Mouse (Mus musculus): ENCODE results near the gene Dohh. TPM values are rescaled to one million over a fixed set of nuclear protein-coding genes. Genes with fewer than 3 reads are reported as not detected.

Dohh gene
- total RNA-seq, 2 experiments from 2014 or later, result 79.1 to 87.1 TPM

- DNase-seq (ENCODE audit: extremely low spot score in 1 of 2, low spot score in 1 of 2), result no peak
Measured at GRCm38 (mm10) chr10:81415146-81415545, 30.9 kb downstream of the Dohh start.

- no peak for DNase-seq (ENCODE audit: extremely low spot score in 1 of 2, low spot score in 1 of 2)
Measured at GRCm38 (mm10) chr10:81415549-81416310, 31.5 kb downstream of the Dohh start.

- DNase-seq (ENCODE audit: extremely low spot score in 1 of 2, low spot score in 1 of 2), result peak; percentile 76 to 79
Measured at GRCm38 (mm10) chr10:81416581-81417226, 32.5 kb downstream of the Dohh start.

GRCm38 (mm10) chr10:81417227-81418215 is 33.3 kb downstream of the Dohh start:
- DNase-seq (ENCODE audit: extremely low spot score in 1 of 2, low spot score in 1 of 2), result no peak

GRCm38 (mm10) chr10:81418216-81419070 is 34.2 kb downstream of the Dohh start:
- no peak for DNase-seq (ENCODE audit: extremely low spot score in 1 of 2, low spot score in 1 of 2)

DNA sequence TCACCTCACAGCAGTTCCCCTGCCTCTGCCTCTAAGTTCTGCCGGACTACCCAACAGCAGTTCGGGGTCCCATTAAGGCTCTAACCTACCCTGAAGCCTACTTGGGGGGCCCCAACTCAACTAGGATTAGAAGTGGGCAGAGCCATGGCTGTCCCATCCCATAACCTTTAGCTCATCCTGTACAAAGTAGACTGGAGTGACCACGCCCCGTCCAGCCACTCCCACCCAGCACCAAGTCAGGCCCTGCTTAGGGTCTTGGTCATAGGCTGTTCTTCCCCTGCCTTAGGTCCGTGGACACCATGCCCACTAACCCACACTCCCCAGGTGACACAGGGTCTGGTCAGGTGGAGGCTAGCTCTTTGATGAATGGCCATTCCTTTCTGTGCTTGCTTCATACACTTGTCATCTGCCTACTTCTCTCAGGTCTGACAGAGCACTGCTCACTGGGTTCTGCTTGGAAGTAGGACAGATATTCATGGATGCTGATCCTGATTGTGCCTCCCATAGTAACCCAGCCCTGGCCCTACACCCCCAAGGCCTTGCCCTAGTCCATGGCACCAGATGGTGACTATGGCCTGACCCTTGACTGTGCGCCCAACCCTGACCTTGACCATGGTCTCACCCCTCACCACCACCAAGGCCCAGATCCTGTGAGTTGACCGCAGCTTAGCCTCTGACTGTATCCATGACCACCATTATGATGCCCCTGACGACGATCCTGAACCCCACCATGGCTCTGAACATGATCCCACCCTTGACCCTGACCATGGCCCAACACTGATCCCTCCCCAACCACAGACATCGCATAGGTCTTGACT is 35.1 kb downstream of the Dohh start:
- DNase-seq (ENCODE audit: extremely low spot score in 1 of 2, low spot score in 1 of 2), result no peak

DNA sequence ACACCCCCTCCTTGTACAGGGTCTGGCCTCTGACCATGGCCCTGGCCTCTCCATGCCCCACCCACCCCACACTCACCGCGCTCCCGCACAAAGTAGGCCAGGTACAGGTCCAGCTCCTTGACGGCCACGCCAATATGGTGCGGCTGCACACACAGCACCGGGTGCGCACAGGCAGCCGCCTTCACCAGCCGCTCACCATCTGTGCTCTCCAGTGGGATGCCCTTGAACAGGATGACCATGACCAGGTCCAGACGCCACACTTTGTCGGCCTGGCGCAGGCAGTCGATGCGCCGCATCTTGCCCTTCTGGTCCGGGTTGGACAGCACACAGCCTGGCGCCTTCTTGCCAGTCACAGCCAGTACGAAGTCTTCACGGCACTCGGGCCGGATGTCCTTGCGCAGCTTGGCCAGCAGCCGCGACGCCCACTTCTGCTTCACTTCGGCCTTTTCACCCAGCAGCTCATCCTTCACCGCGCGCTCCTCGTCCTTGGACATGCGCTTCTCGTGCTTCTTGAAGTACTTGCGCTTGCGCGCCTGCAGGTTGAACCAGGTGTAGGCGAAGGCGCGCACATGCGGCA is 36.1 kb downstream of the Dohh start:
- DNase-seq (ENCODE audit: extremely low spot score in 1 of 2, low spot score in 1 of 2), result peak in 1 of 2 experiments; percentile 2

- DNase-seq (ENCODE audit: extremely low spot score in 1 of 2, low spot score in 1 of 2), result no peak
Measured at GRCm38 (mm10) chr10:81421041-81421796, 37.0 kb downstream of the Dohh start.

- no peak for DNase-seq (ENCODE audit: extremely low spot score in 1 of 2, low spot score in 1 of 2)
Measured at GRCm38 (mm10) chr10:81421797-81422100, 37.5 kb downstream of the Dohh start.

- no peak for DNase-seq (ENCODE audit: extremely low spot score in 1 of 2, low spot score in 1 of 2)
Measured at GRCm38 (mm10) chr10:81422191-81422590, 38.0 kb downstream of the Dohh start.

DNA sequence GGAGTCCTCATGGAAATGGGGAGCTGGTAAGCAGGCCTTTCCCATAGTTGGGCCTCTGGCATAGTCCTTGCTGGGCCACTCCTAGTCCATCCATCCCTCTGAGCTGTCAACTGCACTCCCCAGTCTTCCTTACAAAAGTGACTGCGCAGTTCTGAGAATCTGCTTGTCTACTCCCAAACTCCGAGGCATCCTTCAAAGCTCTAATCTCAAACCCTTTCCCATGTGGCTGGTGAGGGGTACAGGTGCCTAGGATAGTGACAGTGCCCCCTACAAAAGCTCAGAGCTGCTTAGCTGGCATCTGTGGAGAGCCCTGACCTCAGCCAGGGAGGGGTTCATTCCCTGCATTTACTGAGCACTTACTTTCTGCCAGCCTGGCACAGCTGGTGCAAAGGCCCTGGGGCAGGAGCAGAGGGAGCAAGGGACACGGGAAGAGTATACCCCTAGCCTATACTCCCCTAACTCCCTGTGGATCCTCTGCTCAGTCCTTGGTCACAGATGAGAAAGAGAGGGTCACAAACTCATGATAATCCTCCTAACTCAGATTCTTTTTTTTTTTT is 38.5 kb downstream of the Dohh start:
- DNase-seq (ENCODE audit: extremely low spot score in 1 of 2, low spot score in 1 of 2), result no peak

GRCm38 (mm10) chr10:81423476-81424245 is 39.4 kb downstream of the Dohh start:
- no peak for DNase-seq (ENCODE audit: extremely low spot score in 1 of 2, low spot score in 1 of 2)

GRCm38 (mm10) chr10:81424246-81425051 is 40.2 kb downstream of the Dohh start:
- DNase-seq (ENCODE audit: extremely low spot score in 1 of 2, low spot score in 1 of 2), result peak in 1 of 2 experiments; percentile 6

DNA sequence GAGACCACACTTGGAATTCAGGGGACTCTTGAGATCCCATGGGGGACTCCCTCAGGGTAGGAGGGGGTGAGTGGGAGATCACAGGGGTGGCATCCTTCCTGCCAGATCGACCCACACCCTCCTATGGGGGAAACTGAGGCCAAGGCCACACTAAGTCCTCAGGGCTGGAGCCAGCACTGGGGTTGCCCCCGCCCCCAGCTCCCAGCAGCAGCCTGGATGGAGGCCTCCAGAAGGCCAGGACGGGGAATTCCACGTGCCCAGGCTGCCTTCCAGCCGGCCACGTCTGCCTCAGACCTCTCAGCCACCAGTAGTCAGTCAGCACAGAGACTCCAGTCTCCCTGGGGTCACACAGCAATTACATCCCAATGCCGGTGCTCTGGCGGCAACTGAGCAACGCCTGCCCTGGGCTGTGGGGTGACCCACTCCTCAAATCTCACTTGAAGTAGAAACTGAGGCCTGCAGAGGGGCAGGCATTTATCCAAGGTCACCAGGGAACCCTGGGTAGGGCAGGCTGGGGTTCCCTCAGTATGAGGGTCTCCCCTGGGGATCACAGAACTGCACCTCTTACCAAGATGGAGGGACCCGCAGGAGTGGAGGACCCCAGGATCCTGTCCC is 41.1 kb downstream of the Dohh start:
- peak; percentile 7 to 17 for DNase-seq (ENCODE audit: extremely low spot score in 1 of 2, low spot score in 1 of 2)

DNA sequence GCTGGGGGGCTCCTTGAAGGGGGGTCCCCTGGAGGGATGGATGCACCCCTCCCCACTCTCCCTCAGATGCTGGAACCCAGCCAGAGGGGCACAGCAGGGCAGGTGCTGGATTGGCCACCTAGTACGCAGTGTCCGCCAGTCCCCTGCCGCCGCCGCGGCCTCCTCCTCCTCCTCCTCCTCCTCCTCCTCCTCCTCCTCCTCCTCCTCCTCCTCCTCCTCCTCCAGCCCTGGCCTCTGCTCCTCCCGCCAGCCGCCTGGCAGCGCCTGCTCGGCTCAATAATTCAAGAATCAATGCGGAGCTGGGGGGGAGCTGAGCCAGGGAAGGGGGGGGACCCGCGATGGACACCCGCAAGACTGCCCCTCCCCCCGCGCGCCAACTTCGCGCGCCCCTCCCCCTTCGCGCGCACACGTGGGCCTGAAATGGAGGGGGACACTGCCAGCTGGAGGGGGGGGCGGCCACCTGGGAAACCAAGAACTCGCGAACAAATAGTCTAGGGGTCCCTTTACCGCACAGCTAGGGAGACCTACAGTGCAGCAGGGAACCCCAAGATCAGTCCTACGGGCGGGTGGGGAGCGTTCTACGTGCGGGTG is 41.9 kb downstream of the Dohh start:
- DNase-seq (ENCODE audit: extremely low spot score in 1 of 2, low spot score in 1 of 2), result peak; percentile 13 to 38

All from layer of hippocampus, postnatal 25 days (tissue).